Mouse (Mus musculus) urinary bladder, postnatal 4 days (tissue): ENCODE measurements at regions not wholly inside any gene's neighbourhood (a gene's known extent, or its start where the extent isn't known, plus 50 kb on each side); places are given as distances from the start of the nearest gene placed in this dataset.
A peak's percentile ranks its signal among the peaks of the same experiment; 100 is the strongest.

Experiments used
- DNase-seq, 2 experiments: peaks; one replicate each; pipeline ENCODE4 v3.0.0; 2021 to 2022; ENCODE audit warnings: low spot score in 2 of 2

- DNase-seq, result no peak
Measured at GRCm38 (mm10) chr1:73857497-73857896, 266.8 kb downstream of the Tns1 start.

- DNase-seq, result no peak
Measured at GRCm38 (mm10) chr1:73856811-73857210, 267.4 kb downstream of the Tns1 start.

GRCm38 (mm10) chr1:73855306-73855705 is 268.9 kb downstream of the Tns1 start:
- DNase-seq, result no peak

GRCm38 (mm10) chr1:73853851-73854250 is 270.4 kb downstream of the Tns1 start:
- DNase-seq, result no peak

GRCm38 (mm10) chr1:73850173-73851014 is 273.9 kb downstream of the Tns1 start:
- no peak for DNase-seq

- no peak for DNase-seq
Measured at GRCm38 (mm10) chr1:73848370-73848769, 275.9 kb downstream of the Tns1 start.

- DNase-seq, result no peak
Measured at GRCm38 (mm10) chr1:73847126-73847525, 277.1 kb downstream of the Tns1 start.

GRCm38 (mm10) chr1:73845115-73845514 is 279.1 kb downstream of the Tns1 start:
- no peak for DNase-seq

GRCm38 (mm10) chr1:73844574-73844973 is 279.7 kb downstream of the Tns1 start:
- DNase-seq, result no peak

GRCm38 (mm10) chr1:73839351-73839750 is 284.9 kb downstream of the Tns1 start:
- no peak for DNase-seq

GRCm38 (mm10) chr1:73836680-73837079 is 287.6 kb downstream of the Tns1 start:
- no peak for DNase-seq

GRCm38 (mm10) chr1:73834566-73834965 is 289.7 kb downstream of the Tns1 start:
- no peak for DNase-seq

GRCm38 (mm10) chr1:73830486-73831132 is 293.6 kb downstream of the Tns1 start:
- DNase-seq, result no peak

GRCm38 (mm10) chr1:73828996-73829395 is 295.3 kb downstream of the Tns1 start:
- no peak for DNase-seq

- peak; percentile 79 to 91 for DNase-seq
Measured at GRCm38 (mm10) chr1:73826243-73826930, 297.9 kb downstream of the Tns1 start.

- DNase-seq, result peak in 1 of 2 experiments; percentile 62
Measured at GRCm38 (mm10) chr1:73824406-73825184, 299.7 kb downstream of the Tns1 start.

GRCm38 (mm10) chr1:73823726-73824125 is 300.5 kb downstream of the Tns1 start:
- DNase-seq, result no peak

GRCm38 (mm10) chr1:73822616-73823015 is 301.6 kb downstream of the Tns1 start:
- DNase-seq, result no peak

- DNase-seq, result no peak
Measured at GRCm38 (mm10) chr1:73820701-73821100, 303.5 kb downstream of the Tns1 start.

- DNase-seq, result no peak
Measured at GRCm38 (mm10) chr1:73807206-73807605, 317.0 kb downstream of the Tns1 start.

GRCm38 (mm10) chr1:73805156-73805555 is 319.1 kb downstream of the Tns1 start:
- no peak for DNase-seq

GRCm38 (mm10) chr1:73799996-73800395 is 324.3 kb downstream of the Tns1 start:
- DNase-seq, result no peak
